Mouse (Mus musculus): ENCODE measurements around the gene Rasgrp2.

The Rasgrp2 gene

GRCm38 (mm10) chr19:6427653-6428434 lies 28.7 kb downstream of the Rasgrp2 start:
- no peak for DNase-seq (ENCODE audit: low spot score in 2 of 2)

GRCm38 (mm10) chr19:6428501-6429200 lies 29.5 kb downstream of the Rasgrp2 start:
- DNase-seq (ENCODE audit: low spot score in 2 of 2): no peak

DNA sequence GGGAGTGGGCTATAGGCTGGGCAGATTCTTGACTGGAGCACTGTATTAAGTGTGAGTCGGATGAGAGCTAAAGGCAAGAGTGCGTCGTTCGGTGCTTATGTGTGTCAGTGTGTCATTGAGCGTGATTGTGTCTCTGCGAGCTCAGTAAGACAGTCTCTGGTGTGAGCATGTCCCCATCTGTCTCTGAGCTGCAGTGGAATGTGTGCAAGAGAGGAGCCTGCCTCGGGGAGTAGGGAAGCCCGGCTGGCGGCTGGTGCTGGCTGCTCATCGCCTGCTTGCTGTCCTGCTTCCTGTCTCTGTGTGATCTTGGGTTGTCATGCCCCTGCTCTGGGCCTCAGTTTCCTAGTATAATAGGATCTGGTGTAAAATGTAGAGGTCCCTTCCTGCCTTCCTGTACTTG lies 43.9 kb downstream of the Rasgrp2 start:
- DNase-seq (ENCODE audit: low spot score in 2 of 2): no peak

DNA sequence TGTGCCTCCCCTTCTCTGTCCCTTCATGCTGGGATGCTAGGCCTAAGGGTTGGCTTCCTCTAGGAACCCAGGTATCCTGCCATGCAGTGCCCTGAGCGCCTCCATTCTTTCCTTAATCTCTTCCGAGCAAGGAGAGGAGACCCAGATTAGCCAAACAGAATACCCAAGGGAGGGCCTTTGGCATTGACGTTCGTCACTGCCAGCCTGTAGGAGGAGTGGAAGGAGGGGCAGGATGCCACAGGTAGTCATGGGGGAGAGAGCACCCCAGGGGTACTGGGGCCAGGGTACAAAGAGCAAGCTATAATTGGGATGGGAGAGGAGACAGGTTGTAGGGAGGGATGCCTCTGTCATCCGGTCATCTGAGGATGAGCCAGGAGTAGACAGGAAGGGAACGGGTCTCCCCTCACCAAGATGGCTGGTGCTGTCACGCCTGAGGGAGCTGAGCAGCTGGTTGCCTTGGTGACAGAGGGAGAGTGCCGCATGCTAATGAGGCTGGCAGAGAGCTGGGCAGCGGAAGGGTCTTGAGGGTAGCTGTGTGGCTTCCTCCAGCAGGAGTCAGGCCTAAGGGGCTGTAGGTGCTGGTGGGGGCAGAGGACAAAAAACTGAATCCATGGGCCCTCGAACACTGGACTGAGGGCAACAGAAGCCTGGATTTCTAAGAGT lies 46.8 kb downstream of the Rasgrp2 start:
- DNase-seq (ENCODE audit: low spot score in 2 of 2): no peak

DNA sequence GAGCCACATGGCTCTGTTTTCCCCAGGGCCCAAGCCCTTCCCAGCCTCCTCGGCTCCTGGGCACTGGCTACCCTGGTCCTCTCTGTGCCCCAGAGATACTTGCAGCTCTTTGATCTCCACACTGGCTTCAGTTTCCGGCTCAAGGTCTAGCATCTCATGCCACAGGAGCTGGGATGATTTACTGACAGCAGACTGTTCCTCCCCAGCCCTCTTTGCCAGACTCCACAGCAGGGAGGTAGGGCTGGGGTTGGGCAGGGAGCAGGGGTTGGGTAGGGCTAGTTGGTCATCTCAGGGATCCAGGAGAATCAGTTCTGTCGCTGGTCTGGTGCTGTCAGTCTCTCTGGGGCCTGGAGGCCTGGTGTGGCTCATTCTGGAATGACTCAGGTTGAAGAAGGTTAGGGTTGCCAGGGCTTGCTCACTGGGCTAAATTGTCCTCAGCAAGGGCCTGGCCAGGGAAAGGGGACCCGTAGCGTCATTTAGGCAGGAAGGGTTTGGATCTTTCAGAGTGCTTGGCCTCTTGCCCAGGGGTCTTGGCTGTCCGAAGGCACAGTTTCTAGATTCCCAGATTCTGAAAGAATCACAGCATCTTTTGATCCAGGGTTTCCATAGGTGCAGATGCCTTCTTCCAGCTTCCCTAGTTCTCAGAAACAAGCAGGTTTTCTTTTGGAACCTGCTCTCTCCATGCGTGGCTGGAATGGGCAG lies 47.7 kb downstream of the Rasgrp2 start:
- no peak for DNase-seq (ENCODE audit: low spot score in 2 of 2)

GRCm38 (mm10) chr19:6448752-6449151 lies 49.6 kb downstream of the Rasgrp2 start:
- no peak for DNase-seq (ENCODE audit: low spot score in 2 of 2)

- DNase-seq (ENCODE audit: low spot score in 2 of 2): no peak
Measured at GRCm38 (mm10) chr19:6449841-6450240, 50.7 kb downstream of the Rasgrp2 start.

DNA sequence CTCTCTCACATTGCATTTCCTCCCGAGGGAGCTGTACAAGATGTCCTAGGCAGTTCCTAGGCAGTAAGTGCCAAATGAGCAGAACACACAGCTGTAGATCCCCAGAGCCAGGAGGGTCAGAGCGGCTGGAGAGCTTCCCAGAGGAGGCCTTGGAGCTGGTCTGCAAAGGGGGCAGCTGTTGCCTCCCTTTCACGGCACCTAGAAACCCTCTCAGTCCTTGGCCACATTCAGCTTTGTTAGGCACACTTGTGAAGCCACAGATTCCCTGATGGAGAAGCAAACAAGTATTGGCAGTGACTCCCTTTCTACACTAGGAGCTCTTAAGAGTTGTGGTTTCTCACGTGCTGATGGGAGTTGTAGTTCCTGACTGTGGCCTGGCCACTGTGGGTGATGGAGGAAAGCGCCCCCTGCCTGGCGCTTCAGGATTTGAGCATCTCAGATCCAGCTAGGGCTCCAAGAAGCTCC lies 52.9 kb downstream of the Rasgrp2 start:
- peak; percentile 72 to 88 for DNase-seq (ENCODE audit: low spot score in 2 of 2)

GRCm38 (mm10) chr19:6452672-6453310 lies 53.7 kb downstream of the Rasgrp2 start:
- no peak for DNase-seq (ENCODE audit: low spot score in 2 of 2)

DNA sequence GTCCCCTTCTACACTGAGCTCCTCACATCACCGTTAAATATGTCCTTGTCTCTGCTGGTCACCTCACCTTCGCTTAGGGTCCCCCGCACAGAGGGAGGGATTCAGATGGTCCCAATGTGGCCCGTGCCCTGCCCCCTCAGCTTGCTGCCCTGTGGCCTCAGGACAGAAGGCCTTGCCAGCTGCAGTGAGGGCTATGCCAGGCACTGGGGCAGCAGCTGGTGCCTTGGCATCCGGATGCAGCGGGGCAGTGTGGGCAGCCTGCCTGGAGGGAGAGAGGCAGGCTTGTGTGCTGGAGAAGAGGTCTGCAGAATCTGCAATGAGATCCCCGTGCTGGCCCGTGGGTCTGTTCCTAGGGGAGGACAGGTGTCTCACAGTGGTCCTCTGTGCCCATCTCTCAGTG lies 54.2 kb downstream of the Rasgrp2 start:
- peak; percentile 57 to 76 for DNase-seq (ENCODE audit: low spot score in 2 of 2)

DNA sequence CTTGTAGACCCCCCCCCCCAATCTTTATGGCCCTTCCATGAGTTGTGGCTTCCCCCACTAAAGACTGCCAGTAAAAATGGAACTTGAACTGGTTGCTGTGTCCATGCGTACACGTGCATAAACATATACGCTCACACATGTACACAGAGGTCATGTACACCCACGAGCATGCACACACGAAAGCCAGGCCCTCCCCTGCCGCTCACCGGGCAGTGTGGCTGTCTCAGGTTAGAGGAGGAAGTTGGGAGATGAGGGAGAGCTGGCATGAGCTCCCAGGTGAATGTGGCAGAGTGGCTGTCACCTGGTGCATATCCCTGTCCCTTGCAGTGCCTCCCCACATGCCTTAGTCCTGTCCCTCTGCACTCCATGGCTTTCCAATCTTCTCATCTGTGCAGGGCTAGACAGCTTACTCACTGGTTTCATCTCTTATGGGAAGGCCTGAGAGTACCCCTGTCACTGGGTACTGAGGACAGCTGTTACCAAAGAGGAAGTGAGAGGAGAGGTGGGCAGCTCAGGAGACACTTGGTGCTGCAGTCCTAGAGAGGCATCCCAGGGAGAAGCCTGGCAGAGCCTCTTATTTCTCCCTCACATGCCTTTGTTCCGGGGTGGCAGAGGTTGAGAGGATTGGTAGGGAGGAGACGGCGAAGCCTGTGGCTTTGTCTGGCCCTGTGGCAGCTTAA lies 55.0 kb downstream of the Rasgrp2 start:
- no peak for DNase-seq (ENCODE audit: low spot score in 2 of 2)

GRCm38 (mm10) chr19:6459504-6459903 lies 60.4 kb downstream of the Rasgrp2 start:
- peak in 1 of 2 experiments; percentile 55 for DNase-seq (ENCODE audit: low spot score in 2 of 2)

GRCm38 (mm10) chr19:6462841-6463240 lies 63.7 kb downstream of the Rasgrp2 start:
- no peak for DNase-seq (ENCODE audit: low spot score in 2 of 2)

- peak; percentile 76 to 86 for DNase-seq (ENCODE audit: low spot score in 2 of 2)
Measured at GRCm38 (mm10) chr19:6464306-6465071, 65.3 kb downstream of the Rasgrp2 start.
